Mouse (Mus musculus): Measurements from ENCODE around the gene Ppp3ca. TPM values are rescaled to one million over a fixed set of nuclear protein-coding genes. Genes with fewer than 3 reads are reported as not detected.

Ppp3ca gene
- total and polyA plus RNA-seq, 3 experiments: 17.4 to 40.6 (median 32.0) TPM

- Histone ChIP-seq H3K36me3 (ENCODE audit: control insufficient read depth in 1 of 2, insufficient read depth in 2 of 2, low read length in 2 of 2) (no peaks in the 10 kb centered on the region), H3K79me2 (ENCODE audit: control insufficient read depth, insufficient read depth, low read length, poor library complexity) (peaks cover 5% of the 10 kb centered on the region; the same call in 1 of the 2 replicates), H3K4me1 (ENCODE audit: control insufficient read depth in 1 of 2, insufficient read depth in 2 of 2, low read length in 2 of 2) (no peaks in the 10 kb centered on the region), H3K4me3 (ENCODE audit: control insufficient read depth in 1 of 2, insufficient read depth in 1 of 2, low read depth in 2 of 2, low read length in 2 of 2) (no peak overlapping the region), H3K9ac (ENCODE audit: control insufficient read depth, low read depth, low read length, poor library complexity, severe bottlenecking) (no peak overlapping the region), H3K27ac (ENCODE audit: control insufficient read depth, low read depth, low read length) (no peak overlapping the region), H3K27me3 (ENCODE audit: control insufficient read depth in 1 of 2, insufficient read depth in 2 of 2, low read length in 2 of 2) (no peaks in the 10 kb centered on the region), H3K9me3 (replicated peaks; ENCODE audit: insufficient read depth, low read length) (no peaks in the 10 kb centered on the region)
- no peak for DNase-seq (ENCODE audit: low read depth, low spot score)
- no peak for TF ChIP-seq MYB (IDR thresholded peaks at IDR 0.05; ENCODE audit: low read depth, low read length)
Observed at GRCm38 (mm10) chr3:136686429-136686828, 16.5 kb downstream of the Ppp3ca start.

- Histone ChIP-seq H3K79me2 (ENCODE audit: control insufficient read depth, insufficient read depth, low read length, poor library complexity) (peaks cover 5% of the 10 kb centered on the region; the same call in 1 of the 2 replicates), H3K27ac (ENCODE audit: control insufficient read depth, low read depth, low read length) (no peak overlapping the region), H3K9ac (ENCODE audit: control insufficient read depth, low read depth, low read length, poor library complexity, severe bottlenecking) (no peak overlapping the region), H3K36me3 (ENCODE audit: control insufficient read depth in 1 of 2, insufficient read depth in 2 of 2, low read length in 2 of 2) (no peaks in the 10 kb centered on the region), H3K9me3 (replicated peaks; ENCODE audit: insufficient read depth, low read length) (no peaks in the 10 kb centered on the region), H3K27me3 (ENCODE audit: control insufficient read depth in 1 of 2, insufficient read depth in 2 of 2, low read length in 2 of 2) (no peaks in the 10 kb centered on the region), H3K4me3 (ENCODE audit: control insufficient read depth in 1 of 2, insufficient read depth in 1 of 2, low read depth in 2 of 2, low read length in 2 of 2) (no peak overlapping the region), H3K4me1 (ENCODE audit: control insufficient read depth in 1 of 2, insufficient read depth in 2 of 2, low read length in 2 of 2) (no peaks in the 10 kb centered on the region)
- TF ChIP-seq GATA1 (IDR thresholded peaks at IDR 0.05; ENCODE audit: low read depth, low read length): no peak
- no peak for TF ChIP-seq SIN3A (IDR thresholded peaks at IDR 0.05; ENCODE audit: low read length)
- TF ChIP-seq POLR2A (IDR thresholded peaks at IDR 0.05; ENCODE audit: control insufficient read depth in 1 of 2, insufficient read depth in 1 of 2, low read depth in 1 of 2, low read length in 2 of 2, poor library complexity in 1 of 2): no peak
- no peak for TF ChIP-seq MYB (IDR thresholded peaks at IDR 0.05; ENCODE audit: low read depth, low read length)
- no peak for TF ChIP-seq GABPA (IDR thresholded peaks at IDR 0.05; ENCODE audit: low read depth, low read length)
- TF ChIP-seq USF1 (IDR thresholded peaks at IDR 0.05; ENCODE audit: low read depth, low read length): no peak
- TF ChIP-seq RCOR1 (IDR thresholded peaks at IDR 0.05; ENCODE audit: low read depth, low read length): no peak
- TF ChIP-seq POLR2AphosphoS2 (IDR thresholded peaks at IDR 0.05; ENCODE audit: low read length): no peak
- DNase-seq (ENCODE audit: low read depth, low spot score): no peak
Observed at GRCm38 (mm10) chr3:136688101-136688586, 18.2 kb downstream of the Ppp3ca start.

GRCm38 (mm10) chr3:136689793-136690543 is 20.0 kb downstream of the Ppp3ca start:
- Histone ChIP-seq H3K27me3 (ENCODE audit: control insufficient read depth in 1 of 2, insufficient read depth in 2 of 2, low read length in 2 of 2) (no peaks in the 10 kb centered on the region), H3K79me2 (ENCODE audit: control insufficient read depth, insufficient read depth, low read length, poor library complexity) (peaks cover 1% of the 10 kb centered on the region; the same call in 1 of the 2 replicates), H3K9me3 (replicated peaks; ENCODE audit: insufficient read depth, low read length) (no peaks in the 10 kb centered on the region), H3K36me3 (ENCODE audit: control insufficient read depth in 1 of 2, insufficient read depth in 2 of 2, low read length in 2 of 2) (no peaks in the 10 kb centered on the region), H3K27ac (ENCODE audit: control insufficient read depth, low read depth, low read length) (no peak overlapping the region), H3K4me3 (ENCODE audit: control insufficient read depth in 1 of 2, insufficient read depth in 1 of 2, low read depth in 2 of 2, low read length in 2 of 2) (no peak overlapping the region), H3K9ac (ENCODE audit: control insufficient read depth, low read depth, low read length, poor library complexity, severe bottlenecking) (no peak overlapping the region), H3K4me1 (ENCODE audit: control insufficient read depth in 1 of 2, insufficient read depth in 2 of 2, low read length in 2 of 2) (no peaks in the 10 kb centered on the region)
- no peak for TF ChIP-seq USF1 (IDR thresholded peaks at IDR 0.05; ENCODE audit: low read depth, low read length)
- no peak for TF ChIP-seq SMC3 (IDR thresholded peaks at IDR 0.05; ENCODE audit: low read depth, low read length)
- TF ChIP-seq NELFE (IDR thresholded peaks at IDR 0.05; ENCODE audit: low read depth, low read length): no peak
- no peak for TF ChIP-seq ZKSCAN1 (IDR thresholded peaks at IDR 0.05; ENCODE audit: low read depth, low read length)
- no peak for TF ChIP-seq MEF2A (IDR thresholded peaks at IDR 0.05; ENCODE audit: extremely low read depth, insufficient replicate concordance, low read depth, low read length, poor library complexity, severe bottlenecking)
- no peak for TF ChIP-seq MYB (IDR thresholded peaks at IDR 0.05; ENCODE audit: low read depth, low read length)
- TF ChIP-seq ETS1 (IDR thresholded peaks at IDR 0.05; ENCODE audit: low read depth, low read length): no peak
- no peak for TF ChIP-seq E2F4 (IDR thresholded peaks at IDR 0.05; ENCODE audit: borderline replicate concordance, low read depth, low read length)
- no peak for TF ChIP-seq SIN3A (IDR thresholded peaks at IDR 0.05; ENCODE audit: low read length)
- TF ChIP-seq CHD1 (IDR thresholded peaks at IDR 0.05; ENCODE audit: low read depth, low read length): no peak
- TF ChIP-seq USF2 (IDR thresholded peaks at IDR 0.05; ENCODE audit: borderline replicate concordance in 1 of 2, insufficient read depth in 1 of 2, low read depth in 1 of 2, low read length in 2 of 2): no peak
- TF ChIP-seq JUND (IDR thresholded peaks at IDR 0.05; ENCODE audit: low read depth, low read length): no peak
- no peak for DNase-seq (ENCODE audit: low read depth, low spot score)

Measured in MEL (cell line).